Mouse (Mus musculus): Measurements from ENCODE around the gene Oaz1. TPM values are rescaled to one million over a fixed set of nuclear protein-coding genes. Genes with fewer than 3 reads are reported as not detected.

Gene Oaz1
- total RNA-seq, 2 experiments from 2014 or later, result 651 to 657 TPM

GRCm38 (mm10) chr10:80845055-80845693 is 18.7 kb downstream of the Oaz1 start:
- no peak for DNase-seq

GRCm38 (mm10) chr10:80845732-80846131 is 19.3 kb downstream of the Oaz1 start:
- DNase-seq, result no peak

- DNase-seq, result peak; percentile 70
Observed at GRCm38 (mm10) chr10:80848571-80848970, 22.1 kb downstream of the Oaz1 start.

DNA sequence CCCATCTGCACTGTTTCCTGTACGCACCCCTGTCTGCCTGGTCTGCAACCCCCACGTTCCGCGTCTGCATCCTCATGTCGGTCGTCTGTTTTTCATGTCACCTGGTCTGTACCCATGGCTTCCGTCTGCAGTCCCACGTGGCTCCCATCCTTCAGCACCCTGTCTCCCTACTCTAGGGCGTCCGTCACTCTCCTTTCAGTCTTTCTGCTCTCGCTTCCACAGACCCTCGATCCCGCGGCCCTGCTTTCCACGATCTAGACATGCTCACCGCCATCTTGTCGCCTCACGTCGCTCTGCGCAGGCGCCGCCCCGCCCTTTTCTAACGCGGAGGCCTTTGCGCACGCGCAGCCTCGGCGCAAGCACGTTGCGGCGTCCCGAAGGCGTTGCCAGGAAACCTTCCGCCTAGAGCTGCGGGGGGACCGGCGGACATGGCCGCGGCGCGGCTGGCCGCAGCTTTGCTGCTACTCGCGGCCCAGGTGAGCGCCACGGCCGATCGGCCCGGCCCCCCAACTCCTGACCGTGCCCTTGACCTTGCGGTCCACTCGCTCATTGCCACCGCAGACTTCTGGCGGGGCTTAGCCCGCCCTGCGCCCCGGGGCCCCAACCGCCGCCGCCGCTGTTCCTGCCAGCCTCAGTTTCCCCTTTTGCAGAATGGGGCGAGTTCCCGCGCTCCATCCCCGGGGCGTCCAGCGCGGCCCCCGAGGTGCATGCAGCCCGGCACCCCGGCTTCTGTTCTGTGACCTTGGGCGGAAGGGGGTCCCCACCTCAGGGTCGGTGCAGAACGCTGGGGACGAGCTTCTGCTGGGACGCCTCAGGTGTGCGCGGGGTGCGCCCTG is 28.7 kb downstream of the Oaz1 start, which contains the start of the genes Lsm7 and Sppl2b:
Gene Lsm7 (minus strand): TSS at position 297 of the 836 bp plus-strand sequence.
Gene Sppl2b (plus strand): TSS at position 363 of the 836 bp plus-strand sequence.
- peak; percentile 95 for DNase-seq

GRCm38 (mm10) chr10:80855749-80856073 is 29.3 kb downstream of the Oaz1 start:
- no peak for DNase-seq

DNA sequence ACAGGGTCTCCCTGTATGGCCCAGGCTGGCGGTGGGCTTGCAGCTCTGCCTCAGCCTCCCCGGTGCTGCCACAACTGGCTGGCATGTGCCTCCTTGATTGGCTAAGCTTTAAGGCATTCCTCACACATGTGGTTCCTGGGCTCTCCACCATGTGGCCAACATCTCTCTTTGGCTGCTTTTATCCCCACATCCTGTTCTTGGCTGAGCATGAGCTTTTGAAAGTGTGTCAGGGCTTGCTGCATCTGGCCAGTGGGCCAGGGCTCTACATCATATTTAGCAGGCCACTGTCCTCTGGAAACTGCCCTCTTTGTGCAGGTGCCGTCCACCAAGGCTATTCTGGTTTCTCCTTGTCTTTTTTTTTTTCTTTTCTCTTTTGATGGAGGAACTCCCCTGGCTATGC is 29.8 kb downstream of the Oaz1 start:
- no peak for DNase-seq

GRCm38 (mm10) chr10:80856908-80857307 is 30.5 kb downstream of the Oaz1 start:
- no peak for DNase-seq

DNA sequence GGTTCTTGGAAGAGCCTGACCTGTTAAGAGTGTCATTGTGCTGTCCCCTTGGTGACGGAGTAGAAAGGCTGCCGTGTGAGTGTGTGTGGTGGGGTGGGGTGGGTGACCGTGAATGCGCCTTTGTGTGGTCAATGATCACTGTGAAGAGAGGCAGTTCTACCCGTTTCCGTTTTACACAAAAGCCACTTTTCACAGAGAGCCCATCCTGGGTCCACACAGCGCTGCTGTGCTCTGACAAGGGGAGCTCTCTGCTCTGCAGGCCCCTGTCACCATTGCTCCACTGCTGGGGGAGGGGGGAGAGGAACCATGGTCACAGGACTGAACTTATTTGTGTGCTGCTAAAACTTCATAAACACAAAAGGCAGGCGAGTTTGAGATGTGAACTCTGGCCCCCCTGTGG is 30.9 kb downstream of the Oaz1 start:
- no peak for DNase-seq

GRCm38 (mm10) chr10:80857848-80858247 is 31.4 kb downstream of the Oaz1 start:
- no peak for DNase-seq

- no peak for DNase-seq
Observed at GRCm38 (mm10) chr10:80858350-80858935, 32.0 kb downstream of the Oaz1 start.

DNA sequence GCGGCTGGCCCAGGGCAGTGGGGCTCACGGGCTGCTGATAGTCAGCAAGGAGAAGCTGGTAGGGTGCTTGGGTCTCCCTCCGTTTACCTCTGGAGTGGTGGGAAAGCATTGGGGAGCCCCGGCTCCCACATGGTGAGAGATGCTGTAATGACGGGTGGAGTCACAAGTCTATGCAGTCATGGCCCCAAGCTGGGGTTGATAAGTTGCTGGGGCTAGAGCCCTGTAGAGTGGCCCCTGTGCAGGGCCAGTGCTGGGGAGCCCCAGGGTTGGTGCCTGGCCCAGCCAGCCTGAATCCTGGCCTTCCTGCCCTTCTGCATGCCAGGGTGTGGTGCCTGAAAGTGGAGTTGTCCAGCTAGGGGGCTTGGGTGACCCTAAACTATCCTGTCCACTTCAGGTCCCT is 35.8 kb downstream of the Oaz1 start:
- no peak for DNase-seq

DNA sequence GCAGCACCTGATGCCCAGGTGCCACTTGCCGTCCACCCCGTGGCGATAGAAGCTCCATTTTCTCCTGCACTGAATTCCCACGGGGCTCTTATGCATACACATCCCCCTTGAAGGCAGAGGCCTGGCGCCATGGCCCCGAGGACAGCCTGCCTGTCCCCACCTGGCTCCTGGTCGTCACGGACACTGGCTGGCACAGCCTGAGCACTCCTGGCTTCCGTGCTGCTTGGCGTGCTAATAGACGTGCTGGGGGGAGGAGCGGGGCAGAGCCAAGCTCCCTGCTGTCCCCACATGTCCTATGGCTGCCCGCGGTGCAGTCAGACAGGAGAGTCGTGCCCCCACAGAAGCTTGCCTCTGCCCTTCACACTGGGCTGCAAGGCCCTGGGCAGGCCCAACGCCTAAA is 38.0 kb downstream of the Oaz1 start:
- DNase-seq, result peak; percentile 82

DNA sequence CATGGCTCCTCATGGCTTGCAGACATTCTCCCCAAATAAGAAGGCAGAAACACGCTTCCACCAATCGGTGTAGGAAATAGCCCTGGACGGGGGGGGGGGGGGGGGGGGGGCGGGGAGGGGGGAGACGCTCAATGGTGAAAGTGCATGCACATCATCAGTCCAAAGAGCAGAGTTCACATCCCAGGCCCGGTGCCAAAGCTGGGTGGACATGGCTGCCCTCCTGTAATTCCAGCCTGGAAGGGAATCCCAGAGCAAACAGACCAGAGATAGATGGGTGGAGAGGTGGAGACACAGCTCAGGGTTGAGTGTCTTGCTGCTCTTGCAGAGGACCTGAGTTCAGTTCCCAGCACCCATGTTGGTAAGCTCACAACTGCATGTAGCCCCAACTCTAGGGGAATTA is 44.5 kb downstream of the Oaz1 start:
- DNase-seq, result no peak

DNA sequence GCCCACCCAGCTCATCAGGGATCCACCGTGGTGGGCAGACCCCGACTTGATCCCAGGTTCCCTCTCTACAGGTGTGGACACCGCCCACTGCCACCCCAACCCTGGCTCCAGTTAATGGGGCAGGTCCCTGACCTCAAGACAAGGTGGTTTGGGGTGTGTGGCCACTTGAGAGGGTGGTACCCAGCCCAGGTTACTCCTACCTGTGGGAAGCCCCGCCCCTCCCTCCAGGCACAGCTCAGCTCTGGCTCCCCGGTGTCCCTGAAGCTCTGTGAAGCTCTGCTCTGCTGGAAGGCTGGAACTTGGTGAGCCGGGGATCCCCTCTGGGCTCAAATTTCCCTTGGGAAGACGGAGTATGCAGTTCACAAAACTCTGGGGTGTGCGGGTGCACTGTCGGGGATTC is 45.1 kb downstream of the Oaz1 start, which contains the start of gene Tmprss9:
Gene Tmprss9 (plus strand): TSS at position 268 of the 400 bp plus-strand sequence.
- no peak for DNase-seq

GRCm38 (mm10) chr10:80874035-80874434 is 47.6 kb downstream of the Oaz1 start:
- peak; percentile 49 for DNase-seq

- no peak for DNase-seq
Observed at GRCm38 (mm10) chr10:80876028-80876427, 49.6 kb downstream of the Oaz1 start.

DNA sequence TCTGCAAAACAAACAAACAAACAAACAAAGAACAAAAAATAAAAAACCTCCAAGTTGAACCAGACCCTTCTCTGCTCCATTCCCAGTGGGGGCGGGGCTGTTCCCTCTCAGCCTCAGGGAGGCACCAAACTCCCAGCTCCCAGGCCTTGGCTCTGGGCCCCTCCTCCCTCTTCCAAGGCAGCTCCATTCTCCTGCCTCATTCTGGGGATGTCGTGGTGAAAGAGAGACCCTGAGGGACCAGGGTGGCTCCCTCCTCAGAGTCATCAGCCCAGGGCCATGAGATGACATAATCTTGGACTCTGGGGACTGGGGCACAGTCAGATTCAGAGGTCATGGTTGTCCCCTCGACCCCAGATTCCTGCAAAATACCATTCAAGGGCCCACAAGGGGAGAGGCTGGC is 50.1 kb downstream of the Oaz1 start:
- no peak for DNase-seq

Small RNAs within 50 kb of the gene (microRNA-seq; reads per million reads assigned to microRNA genes)
- 1.5 to 2.1 reads per million in 2 experiments for gene Mir1982 (ENCODE audit: borderline replicate concordance in 2 of 2)

Other genes with a start within 250 kb of the Oaz1 start
- 1 to 10 TPM; 1.2 to 2.0 TPM for gene Klf16, start 249.3 kb upstream of the Oaz1 start, total RNA-seq (2021)
- 10 to 100 TPM; 53.8 to 58.8 TPM for gene Abhd17a, start 236.3 kb upstream of the Oaz1 start, total RNA-seq (2021)
- gene Scamp4, start 223.8 kb upstream of the Oaz1 start, total RNA-seq (2021), result 10 to 100 TPM; 14.3 to 18.4 TPM
- 1 to 10 TPM in 1 of 2 experiments, under 1 TPM in 1; 0.92 to 1.2 TPM for gene Adat3, start 223.8 kb upstream of the Oaz1 start, total RNA-seq (2021)
- under 1 TPM; 0.21 to 0.33 TPM for gene Gm49322, start 220.6 kb upstream of the Oaz1 start, total RNA-seq (2021)
- 10 to 100 TPM; 85.8 to 99.9 TPM for gene Csnk1g2, start 203.8 kb upstream of the Oaz1 start, total RNA-seq (2021)
- 10 to 100 TPM; 30.5 to 31.4 TPM for gene Btbd2, start 169.6 kb upstream of the Oaz1 start, total RNA-seq (2021)
- gene Mknk2, start 148.5 kb upstream of the Oaz1 start, total RNA-seq (2021), result 100 to 1,000 TPM; 243 to 270 TPM
- gene Mob3a, start 124.7 kb upstream of the Oaz1 start, total RNA-seq (2021), result 1 to 10 TPM; 5.7 to 6.8 TPM
- 1 to 10 TPM; 2.4 to 3.8 TPM for gene Izumo4, start 124.5 kb upstream of the Oaz1 start, total RNA-seq (2021)
- gene Ap3d1, start 84.4 kb upstream of the Oaz1 start, total RNA-seq (2021), result 10 to 100 TPM; 22.1 to 25.0 TPM
- gene Dot1l, start 71.5 kb upstream of the Oaz1 start, total RNA-seq (2021), result 10 to 100 TPM; 24.6 TPM
- gene Sf3a2, start 28.5 kb upstream of the Oaz1 start, total RNA-seq (2021), result 10 to 100 TPM; 24.0 to 24.9 TPM
- gene Plekhj1, start 28.0 kb upstream of the Oaz1 start, total RNA-seq (2021), result 10 to 100 TPM; 22.4 to 27.3 TPM
- gene Amh, start 21.4 kb upstream of the Oaz1 start, total RNA-seq (2021), result under 1 TPM; 0.20 to 0.21 TPM
- 100 to 1,000 TPM; 395 to 415 TPM for gene Jsrp1, start 13.2 kb upstream of the Oaz1 start, total RNA-seq (2021)
- gene Lingo3, start 17.4 kb downstream of the Oaz1 start, total RNA-seq (2021), result 10 to 100 TPM; 13.3 to 15.5 TPM
- gene Lsm7, start 28.6 kb downstream of the Oaz1 start, total RNA-seq (2021), result 10 to 100 TPM; 19.0 to 22.3 TPM
- gene Sppl2b, start 28.6 kb downstream of the Oaz1 start, total RNA-seq (2021), result 10 to 100 TPM; 21.7 to 23.6 TPM
- not detected for gene Tmprss9, start 45.2 kb downstream of the Oaz1 start, total RNA-seq (2021)
- 100 to 1,000 TPM; 114 to 125 TPM for gene Timm13, start 74.3 kb downstream of the Oaz1 start, total RNA-seq (2021)
- 1 to 10 TPM; 3.7 to 5.1 TPM for gene Lmnb2, start 91.6 kb downstream of the Oaz1 start, total RNA-seq (2021)
- gene Gadd45b, start 103.4 kb downstream of the Oaz1 start, total RNA-seq (2021), result 10 to 100 TPM; 12.7 to 30.0 TPM
- 1 to 10 TPM in 1 of 2 experiments, under 1 TPM in 1; 0.61 to 1.1 TPM for gene Gng7, start 188.3 kb downstream of the Oaz1 start, total RNA-seq (2021)
- gene Diras1, start 199.0 kb downstream of the Oaz1 start, total RNA-seq (2021), result under 1 TPM in 1 of 2 experiments, not detected in 1; 0.51 TPM
- 10 to 100 TPM; 13.5 to 13.9 TPM for gene Slc39a3, start 210.8 kb downstream of the Oaz1 start, total RNA-seq (2021)
- gene Sgta, start 233.5 kb downstream of the Oaz1 start, total RNA-seq (2021), result 10 to 100 TPM; 82.2 to 85.2 TPM
- gene Thop1, start 243.4 kb downstream of the Oaz1 start, total RNA-seq (2021), result 10 to 100 TPM; 18.5 to 22.9 TPM